Mouse (Mus musculus): Measurements from ENCODE around the gene Slc7a15.

The Slc7a15 gene

GRCm38 (mm10) chr12:8506954-8507707, 91.7 kb downstream of the Slc7a15 start:
- DNase-seq (ENCODE audit: low spot score in 2 of 2) = no peak

- no peak for DNase-seq (ENCODE audit: low spot score in 2 of 2)
Observed at GRCm38 (mm10) chr12:8504131-8504530, 94.7 kb downstream of the Slc7a15 start.

- no peak for DNase-seq (ENCODE audit: low spot score in 2 of 2)
Observed at GRCm38 (mm10) chr12:8502546-8502945, 96.3 kb downstream of the Slc7a15 start.

- no peak for DNase-seq (ENCODE audit: low spot score in 2 of 2)
Observed at GRCm38 (mm10) chr12:8501571-8502305, 97.1 kb downstream of the Slc7a15 start.

GRCm38 (mm10) chr12:8500597-8501570, 98.0 kb downstream of the Slc7a15 start:
- no peak for DNase-seq (ENCODE audit: low spot score in 2 of 2)

- peak; percentile 97 to 98 for DNase-seq (ENCODE audit: low spot score in 2 of 2)
Observed at GRCm38 (mm10) chr12:8499871-8500596, 98.8 kb downstream of the Slc7a15 start, which contains the start of gene Rhob. Gene Rhob, minus strand, starts transcription at chr12:8500009.

- peak; percentile 55 to 58 for DNase-seq (ENCODE audit: low spot score in 2 of 2)
Observed at GRCm38 (mm10) chr12:8499001-8499870, 99.6 kb downstream of the Slc7a15 start.

- DNase-seq (ENCODE audit: low spot score in 2 of 2) = peak in 1 of 2 experiments; percentile 36
Observed at GRCm38 (mm10) chr12:8498591-8499000, 100.3 kb downstream of the Slc7a15 start.

- no peak for DNase-seq (ENCODE audit: low spot score in 2 of 2)
Observed at GRCm38 (mm10) chr12:8498148-8498571, 100.7 kb downstream of the Slc7a15 start.

- no peak for DNase-seq (ENCODE audit: low spot score in 2 of 2)
Observed at GRCm38 (mm10) chr12:8497314-8497706, 101.6 kb downstream of the Slc7a15 start.

- DNase-seq (ENCODE audit: low spot score in 2 of 2) = no peak
Observed at GRCm38 (mm10) chr12:8496679-8497313, 102.1 kb downstream of the Slc7a15 start.

GRCm38 (mm10) chr12:8495881-8496678, 102.8 kb downstream of the Slc7a15 start:
- peak; percentile 54 to 59 for DNase-seq (ENCODE audit: low spot score in 2 of 2)

GRCm38 (mm10) chr12:8494675-8495074, 104.2 kb downstream of the Slc7a15 start:
- no peak for DNase-seq (ENCODE audit: low spot score in 2 of 2)

- DNase-seq (ENCODE audit: low spot score in 2 of 2) = no peak
Observed at GRCm38 (mm10) chr12:8493386-8493785, 105.5 kb downstream of the Slc7a15 start.

GRCm38 (mm10) chr12:8489098-8489497, 109.8 kb downstream of the Slc7a15 start:
- DNase-seq (ENCODE audit: low spot score in 2 of 2) = no peak

GRCm38 (mm10) chr12:8488652-8488980, 110.2 kb downstream of the Slc7a15 start:
- no peak for DNase-seq (ENCODE audit: low spot score in 2 of 2)

- no peak for DNase-seq (ENCODE audit: low spot score in 2 of 2)
Observed at GRCm38 (mm10) chr12:8487959-8488651, 110.8 kb downstream of the Slc7a15 start.

GRCm38 (mm10) chr12:8487281-8487680, 111.6 kb downstream of the Slc7a15 start:
- no peak for DNase-seq (ENCODE audit: low spot score in 2 of 2)
